Mouse (Mus musculus): ENCODE results near the gene Ffar3.

The Ffar3 gene

DNA sequence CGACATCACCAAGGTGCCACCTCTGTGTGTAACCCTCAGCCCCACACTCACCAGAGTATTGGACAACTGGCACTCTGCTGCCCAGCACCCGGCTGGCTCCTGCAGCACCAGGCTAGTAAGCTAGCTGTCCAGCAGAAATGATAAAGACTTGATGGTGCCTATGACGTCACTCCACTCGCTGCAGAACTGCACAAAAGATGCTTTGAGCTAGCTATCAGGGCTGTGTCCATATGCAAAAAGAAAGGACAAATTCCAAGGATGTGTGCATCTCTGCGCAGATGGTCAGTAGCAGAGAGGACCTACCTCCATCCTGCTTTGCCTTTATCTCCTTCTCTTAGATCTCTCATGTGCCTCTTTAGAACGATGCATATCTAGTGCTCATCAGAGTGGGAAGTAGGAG is at the start of gene Ffar3:
Gene Ffar3 (minus strand): TSS at position 101 of the 400 bp plus-strand sequence.
- no peak for DNase-seq (ENCODE audit: low spot score in 2 of 2)

- DNase-seq (ENCODE audit: low spot score in 2 of 2): no peak
Observed at GRCm38 (mm10) chr7:30904042-30904441, 48.1 kb upstream of the Ffar3 start.

- DNase-seq (ENCODE audit: low spot score in 2 of 2): no peak
Observed at GRCm38 (mm10) chr7:30895217-30895616, 39.2 kb upstream of the Ffar3 start.

GRCm38 (mm10) chr7:30892515-30892914 is 36.5 kb upstream of the Ffar3 start:
- no peak for DNase-seq (ENCODE audit: low spot score in 2 of 2)

- no peak for DNase-seq (ENCODE audit: low spot score in 2 of 2)
Observed at GRCm38 (mm10) chr7:30891746-30892145, 35.8 kb upstream of the Ffar3 start.

- DNase-seq (ENCODE audit: low spot score in 2 of 2): no peak
Observed at GRCm38 (mm10) chr7:30890681-30891080, 34.7 kb upstream of the Ffar3 start.

- no peak for DNase-seq (ENCODE audit: low spot score in 2 of 2)
Observed at GRCm38 (mm10) chr7:30888786-30889185, 32.8 kb upstream of the Ffar3 start.

DNA sequence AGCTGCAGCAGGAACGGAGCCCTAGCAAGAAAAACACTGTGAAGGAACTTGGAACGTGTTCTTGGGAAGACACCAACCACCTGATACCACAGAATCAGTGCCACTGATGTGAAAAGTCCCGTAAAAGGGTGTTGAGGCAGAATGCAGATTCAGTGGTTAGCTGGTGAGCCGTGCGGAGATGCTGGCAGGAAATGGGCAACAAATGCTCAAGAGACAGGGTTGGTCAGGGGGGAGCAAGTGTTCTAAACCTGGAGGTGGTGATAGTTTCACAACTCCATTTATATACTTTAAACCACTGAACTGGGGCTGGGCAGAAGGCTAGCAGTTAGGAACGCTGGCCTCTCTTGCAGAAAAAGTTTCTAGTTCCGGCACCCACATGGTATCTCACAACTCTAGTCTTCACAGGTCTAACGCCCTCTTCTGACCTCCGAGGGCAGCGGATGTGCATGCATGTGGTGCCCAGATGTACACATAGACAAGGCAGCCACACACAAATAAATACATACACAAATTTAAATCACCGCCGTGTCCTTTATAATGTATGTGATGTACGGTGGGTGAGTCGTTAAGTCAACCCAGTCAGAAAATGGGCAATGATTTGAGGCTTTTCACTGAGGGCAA is 31.7 kb upstream of the Ffar3 start:
- DNase-seq (ENCODE audit: low spot score in 2 of 2): no peak

- DNase-seq (ENCODE audit: low spot score in 2 of 2): no peak
Observed at GRCm38 (mm10) chr7:30886852-30887251, 30.9 kb upstream of the Ffar3 start.

GRCm38 (mm10) chr7:30884047-30884446 is 28.1 kb upstream of the Ffar3 start:
- DNase-seq (ENCODE audit: low spot score in 2 of 2): no peak

- DNase-seq (ENCODE audit: low spot score in 2 of 2): no peak
Observed at GRCm38 (mm10) chr7:30881367-30881766, 25.4 kb upstream of the Ffar3 start.

DNA sequence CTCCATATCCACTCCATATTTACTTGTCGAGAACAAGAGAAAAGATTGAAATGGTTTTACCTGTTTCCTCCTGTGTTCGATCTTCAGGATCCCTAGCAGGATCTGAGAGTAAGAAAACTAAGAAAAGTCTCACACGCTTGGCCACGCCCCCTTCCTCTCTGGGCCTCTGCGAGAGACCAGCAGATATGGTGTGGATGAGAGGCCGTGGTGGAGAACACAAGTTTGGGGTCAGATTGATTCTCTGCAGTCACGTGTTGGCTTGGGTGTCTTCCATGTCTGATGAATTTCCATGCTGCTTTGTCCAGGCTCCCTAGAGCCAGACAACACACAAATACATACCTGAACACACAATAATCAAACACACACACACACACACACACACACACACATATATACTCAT is 24.2 kb upstream of the Ffar3 start, which contains the start of gene Cd22:
Gene Cd22 (minus strand): TSS at position 167 of the 400 bp plus-strand sequence.
- DNase-seq (ENCODE audit: low spot score in 2 of 2): no peak

GRCm38 (mm10) chr7:30878950-30879349 is 23.0 kb upstream of the Ffar3 start:
- DNase-seq (ENCODE audit: low spot score in 2 of 2): no peak

DNA sequence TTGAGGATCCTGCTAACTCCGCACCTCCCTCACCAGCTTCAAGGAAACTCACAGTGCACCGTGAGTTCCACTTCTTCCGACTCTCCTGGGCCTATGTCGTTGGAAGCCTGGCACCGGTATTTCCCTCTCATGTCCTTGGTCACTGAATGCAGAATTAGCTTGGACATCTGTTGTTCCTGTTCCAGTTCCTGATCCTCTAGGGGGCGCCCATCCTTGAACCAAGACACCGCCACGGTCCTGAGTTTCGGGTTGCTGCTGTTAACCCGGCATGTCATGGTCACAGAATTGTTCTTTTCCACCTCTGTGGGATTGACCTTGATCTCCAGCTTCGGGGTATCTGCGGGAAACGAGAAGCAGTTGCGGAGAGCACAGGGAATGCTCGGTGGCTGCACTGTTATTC is 17.1 kb upstream of the Ffar3 start:
- DNase-seq (ENCODE audit: low spot score in 2 of 2): peak in 1 of 2 experiments; percentile 50

- no peak for DNase-seq (ENCODE audit: low spot score in 2 of 2)
Observed at GRCm38 (mm10) chr7:30863386-30863785, 7.4 kb upstream of the Ffar3 start.

GRCm38 (mm10) chr7:30861464-30861863 is 5.5 kb upstream of the Ffar3 start, which contains the start of gene Ffar1:
Gene Ffar1 (minus strand): TSS chr7:30861564.
- no peak for DNase-seq (ENCODE audit: low spot score in 2 of 2)

- DNase-seq (ENCODE audit: low spot score in 2 of 2): peak; percentile 25 to 56
Observed at GRCm38 (mm10) chr7:30859635-30860402, 3.8 kb upstream of the Ffar3 start.

DNA sequence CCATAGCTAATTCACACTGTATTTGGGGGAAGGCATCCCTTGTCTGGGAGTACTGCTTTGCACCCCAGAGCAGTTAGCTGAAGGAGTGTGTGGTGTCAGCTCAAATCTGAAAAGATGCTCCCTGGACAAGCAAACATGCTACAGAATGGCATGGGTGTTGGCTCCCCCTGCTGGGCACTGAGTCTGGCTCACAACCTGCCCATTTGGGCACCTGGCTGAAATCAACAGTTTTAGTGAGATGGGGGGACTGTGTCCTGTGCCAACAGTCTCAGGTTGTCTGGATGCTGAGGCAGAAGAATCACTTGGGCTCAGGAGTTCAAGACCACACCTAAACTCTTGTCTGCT is 3.3 kb upstream of the Ffar3 start:
- peak; percentile 46 to 73 for DNase-seq (ENCODE audit: low spot score in 2 of 2)

DNA sequence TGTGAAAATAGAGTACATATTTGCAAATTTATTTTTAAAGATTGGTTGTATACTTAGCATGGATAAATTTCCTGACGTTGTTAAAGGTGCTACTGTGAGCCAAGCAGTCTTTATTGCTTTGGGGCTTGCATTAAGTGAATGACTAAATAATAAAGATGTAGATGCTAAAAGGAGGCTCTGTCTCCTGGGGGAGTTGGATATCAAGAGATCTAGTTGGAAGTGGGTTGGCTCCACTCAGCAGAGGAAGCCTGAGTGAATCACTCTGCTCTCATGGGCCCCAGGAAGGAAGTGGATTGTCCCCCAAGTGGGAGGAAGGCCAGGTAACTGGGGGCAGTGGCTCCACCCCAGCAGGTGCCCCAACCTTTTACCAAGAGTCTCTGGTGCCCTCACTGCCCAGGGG is 1.8 kb upstream of the Ffar3 start:
- no peak for DNase-seq (ENCODE audit: low spot score in 2 of 2)

DNA sequence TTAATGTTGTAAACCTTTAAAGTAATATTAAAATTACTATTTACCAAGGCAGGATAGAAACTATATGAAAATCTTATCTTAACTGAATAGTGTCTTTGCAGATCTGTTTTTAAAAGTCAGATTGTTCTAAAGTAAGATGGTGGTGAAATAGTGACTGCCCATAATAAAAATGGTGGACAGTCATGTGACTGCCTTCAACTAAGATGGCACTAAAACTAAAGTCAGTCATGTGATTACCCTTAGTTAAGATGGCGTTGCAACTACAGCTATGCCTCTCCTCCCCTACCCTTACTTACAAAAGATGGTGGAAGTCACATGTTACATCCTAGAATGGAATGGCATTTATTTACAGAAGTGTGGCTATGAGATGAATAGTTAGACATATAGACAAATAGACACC is 4.6 kb downstream of the Ffar3 start:
- DNase-seq (ENCODE audit: low spot score in 2 of 2): no peak

DNA sequence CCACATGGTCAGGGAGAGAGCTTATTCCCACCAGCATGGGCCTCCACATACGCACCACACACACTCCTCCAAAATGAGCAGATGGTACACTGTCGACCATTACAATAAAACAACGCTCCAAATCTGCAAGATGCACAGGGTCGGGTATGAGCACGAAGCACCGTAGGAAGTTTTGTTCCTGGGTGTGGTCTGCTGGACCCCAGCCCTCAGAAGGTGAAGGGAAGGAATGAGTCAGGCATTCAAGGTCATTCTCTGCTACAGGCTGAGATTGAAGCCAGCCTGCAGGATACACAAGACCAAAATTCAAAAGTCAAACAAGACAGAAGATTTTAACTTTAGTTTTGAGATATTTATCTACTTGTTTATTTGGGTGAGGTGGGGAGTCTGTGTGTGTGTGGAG is 8.0 kb downstream of the Ffar3 start:
- no peak for DNase-seq (ENCODE audit: low spot score in 2 of 2)

DNA sequence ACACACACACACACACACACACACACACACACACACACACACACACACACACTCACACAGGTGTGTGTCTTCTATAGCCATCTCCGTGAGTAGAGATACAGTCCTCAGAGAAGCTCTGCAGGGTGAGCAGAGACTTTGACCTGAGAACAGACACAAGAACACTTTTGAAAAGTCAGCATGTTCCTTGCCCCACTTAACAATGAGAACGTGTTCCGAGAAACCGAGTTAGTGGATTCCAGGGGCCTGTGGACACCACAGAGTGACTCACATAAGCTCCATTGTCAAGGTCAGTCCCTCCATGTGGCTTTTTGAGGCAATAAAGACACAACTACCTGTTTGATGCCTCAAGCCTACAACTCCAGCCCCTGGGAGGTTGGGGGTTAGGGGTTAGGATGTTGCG is 8.6 kb downstream of the Ffar3 start:
- DNase-seq (ENCODE audit: low spot score in 2 of 2): no peak

DNA sequence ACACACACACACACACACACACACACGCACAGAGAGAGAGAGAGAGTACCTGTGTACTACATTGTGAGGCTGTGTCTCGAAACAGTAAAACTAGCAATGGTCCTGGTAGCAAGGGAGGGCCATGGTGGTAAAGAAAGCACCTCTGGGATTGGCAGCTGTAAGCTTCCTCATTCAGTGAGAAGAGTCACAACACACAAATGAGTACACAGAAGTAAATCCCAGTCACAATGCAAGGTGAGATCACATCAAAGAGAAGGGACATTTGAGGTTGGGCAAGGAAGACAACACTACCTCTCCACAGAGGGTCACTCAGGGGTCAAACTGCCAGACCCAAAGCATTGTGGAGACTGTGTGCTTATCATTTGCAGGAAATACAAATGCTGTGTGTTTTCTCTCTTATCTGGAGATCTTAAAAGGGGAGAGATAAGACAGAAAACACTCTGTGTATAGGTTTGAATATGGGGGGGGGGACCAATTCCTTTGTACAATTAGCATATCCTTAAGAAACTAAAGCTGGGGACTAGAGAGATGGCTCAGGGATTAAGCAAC is 9.4 kb downstream of the Ffar3 start:
- no peak for DNase-seq (ENCODE audit: low spot score in 2 of 2)
